Mouse (Mus musculus) thymus, postnatal 4 days (tissue): ENCODE data around the gene Prr29.

Source experiments
- DNase-seq: peaks from one replicate; pipeline ENCODE4 v3.0.0; 2021

Gene Prr29

DNA sequence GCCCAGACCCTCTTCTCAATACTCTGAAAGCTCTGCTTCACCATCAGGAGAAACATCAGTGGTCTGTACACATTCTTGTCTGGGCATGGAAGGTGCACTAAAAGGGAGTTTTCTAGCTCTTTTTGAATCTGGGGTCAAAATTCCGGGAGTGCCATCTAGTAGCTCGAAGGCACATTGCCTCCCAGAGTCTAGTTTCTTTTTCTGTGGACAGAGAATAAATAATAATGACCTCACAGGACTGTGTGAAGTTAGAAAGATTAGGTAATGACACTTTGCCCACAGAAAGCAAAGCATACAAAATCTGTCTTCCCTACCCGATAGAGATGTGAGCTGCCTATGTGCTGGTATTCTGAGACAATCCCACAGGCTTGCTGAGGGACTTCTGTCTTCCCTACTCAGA is 45.2 kb downstream of the Prr29 start:
- DNase-seq, result no peak

DNA sequence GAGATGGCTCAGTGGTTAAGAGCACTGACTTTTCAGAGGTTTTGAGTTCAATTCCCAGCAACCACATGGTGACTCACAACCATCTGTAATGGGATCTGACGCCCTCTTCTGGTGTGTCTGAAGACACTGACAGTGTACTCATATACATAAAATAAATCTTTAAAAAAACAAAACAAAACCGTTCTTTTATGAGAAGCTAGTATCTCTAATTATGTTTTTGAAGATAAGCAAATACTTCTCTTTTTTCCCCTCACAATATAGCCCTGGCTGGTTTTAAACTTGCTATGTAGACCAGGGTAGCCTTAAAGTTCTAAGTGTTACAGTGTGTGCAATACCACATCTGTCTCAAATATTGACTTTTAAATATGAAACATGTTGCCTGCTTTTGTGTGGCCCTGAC is 45.9 kb downstream of the Prr29 start:
- no peak for DNase-seq

DNA sequence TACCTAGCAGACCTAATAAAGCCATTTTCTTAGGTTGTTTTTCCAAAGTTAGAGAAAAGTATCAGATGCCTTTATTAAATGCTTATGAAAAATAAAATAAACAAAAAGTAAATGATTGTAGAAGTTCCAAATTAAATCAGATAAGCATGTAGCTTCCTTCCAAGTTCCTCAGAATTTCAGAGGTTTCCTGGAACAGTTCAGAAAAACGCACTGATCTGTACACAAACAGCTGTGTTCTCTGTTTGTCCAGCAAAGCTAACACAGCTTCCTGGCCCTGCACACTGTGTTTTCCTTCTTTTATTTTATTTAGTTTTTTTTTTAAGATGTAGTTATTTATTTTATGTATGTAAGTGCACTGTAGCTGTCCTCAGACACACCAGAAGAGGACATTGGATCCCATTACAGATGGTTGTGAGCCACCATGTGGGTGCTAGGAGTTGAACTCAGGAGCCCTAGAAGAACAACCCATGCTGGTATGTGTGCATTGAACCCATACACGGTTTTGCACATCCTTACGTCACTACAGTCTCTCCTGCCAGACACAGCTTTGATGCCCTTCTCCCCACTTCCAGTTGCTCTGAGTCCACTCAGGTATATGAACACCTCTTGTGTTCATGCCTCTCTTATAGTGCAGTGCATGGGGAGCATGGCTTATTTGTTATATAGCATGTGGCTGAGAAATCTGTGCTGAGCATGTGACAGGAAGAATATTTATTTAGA is 47.5 kb downstream of the Prr29 start:
- DNase-seq, result no peak

DNA sequence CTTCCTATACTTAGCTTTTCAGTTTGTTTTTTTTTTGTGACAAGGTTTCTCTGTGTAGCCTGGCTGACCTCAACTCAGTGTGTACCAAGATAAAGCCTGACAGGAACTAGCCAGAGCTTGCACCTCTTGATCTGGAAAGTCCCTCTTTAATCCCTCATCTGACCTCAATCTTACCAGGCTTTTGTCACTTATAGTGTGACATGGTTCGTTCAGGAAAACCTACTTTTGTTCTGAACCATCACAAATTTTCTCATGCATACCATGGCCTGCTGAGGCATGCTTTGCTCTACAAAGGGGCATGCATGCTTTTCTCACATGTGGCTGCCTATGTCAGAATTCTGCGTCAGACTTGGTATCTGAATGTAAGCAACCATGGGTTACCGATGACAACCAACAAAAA is 51.1 kb downstream of the Prr29 start:
- DNase-seq, result no peak

DNA sequence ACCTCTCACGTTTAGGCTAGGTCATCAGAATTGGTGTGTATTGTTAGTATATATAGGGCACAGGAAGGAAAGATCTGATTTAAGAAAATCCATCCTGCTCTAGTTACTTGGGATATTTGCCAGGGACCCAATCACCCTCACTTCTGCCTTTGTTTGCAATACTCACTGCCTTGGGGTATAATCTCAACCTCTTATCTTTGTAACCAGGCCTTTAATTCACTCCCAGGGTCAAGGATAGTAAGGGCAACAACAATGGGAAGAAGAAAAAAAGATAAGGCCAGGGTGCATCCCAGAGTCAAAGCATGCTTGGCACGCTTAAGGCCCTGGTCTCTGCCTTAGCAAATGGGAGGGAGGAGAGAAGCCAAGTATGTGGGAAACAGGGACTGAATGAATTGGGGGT is 52.6 kb downstream of the Prr29 start:
- no peak for DNase-seq

DNA sequence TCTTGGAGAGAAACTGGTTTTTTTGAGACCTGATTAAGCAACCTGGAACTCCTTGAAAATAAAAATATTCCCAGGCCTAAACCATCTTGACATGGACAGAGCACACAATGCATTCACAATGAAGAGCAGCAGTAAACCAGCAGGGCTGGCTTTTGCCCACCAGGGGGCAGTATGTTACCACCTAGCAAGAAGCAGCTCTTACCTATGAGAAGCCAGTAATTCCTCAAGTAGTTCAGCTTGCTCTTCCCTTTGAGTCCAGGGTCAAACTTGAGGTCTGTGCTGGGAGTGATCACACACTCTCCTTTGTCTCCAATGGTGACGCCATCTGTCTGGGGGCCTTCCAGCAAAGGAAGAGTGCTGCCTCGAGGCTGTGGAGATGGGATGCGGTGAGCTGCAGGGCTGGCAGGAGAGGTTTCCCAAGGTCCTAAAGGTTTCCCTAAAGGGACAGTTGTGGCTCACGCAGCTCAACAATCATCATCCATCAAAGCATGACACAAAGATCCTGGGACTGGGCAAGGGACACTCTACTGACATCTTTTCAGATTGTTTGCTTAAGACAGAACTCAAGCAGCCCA is 53.4 kb downstream of the Prr29 start:
- DNase-seq, result peak; percentile 89

DNA sequence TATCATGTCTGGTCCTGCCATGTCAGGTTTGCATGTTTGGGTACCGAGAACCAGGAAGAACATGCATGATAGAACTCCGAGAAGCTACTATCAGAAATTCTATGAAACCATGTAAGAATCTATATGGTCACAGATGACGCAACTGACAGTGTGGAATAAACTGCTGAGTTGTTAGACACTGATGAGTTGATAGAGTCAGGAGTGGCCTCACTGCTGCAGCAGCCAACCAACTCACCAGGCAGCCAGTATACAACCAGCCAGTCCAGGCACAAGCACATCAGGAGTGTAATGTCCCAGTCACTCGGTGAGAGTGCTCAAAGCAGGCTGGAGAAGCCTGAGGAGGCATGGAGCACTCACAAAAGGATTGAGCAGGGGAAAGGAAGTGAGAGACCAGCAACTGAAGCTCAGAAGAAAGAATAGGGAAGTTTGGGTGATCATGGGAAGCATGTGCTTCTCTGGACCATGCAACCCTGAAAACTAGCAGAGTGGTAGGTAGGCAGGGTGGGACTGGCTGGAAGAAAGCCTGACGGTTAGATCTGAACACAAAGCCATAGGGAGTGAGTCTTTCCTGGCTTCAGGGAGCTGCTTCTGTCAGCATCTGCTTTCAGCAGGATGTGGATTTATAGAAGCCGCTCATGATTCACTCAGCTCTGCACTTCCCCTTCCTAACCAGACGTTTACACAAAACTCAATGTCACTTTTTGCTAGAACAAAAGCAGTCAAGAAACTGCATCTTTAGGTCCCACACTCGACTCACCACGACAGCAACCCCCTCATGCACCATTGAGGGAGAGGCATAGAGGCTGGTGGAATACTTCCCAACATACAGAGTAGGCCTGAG is 54.2 kb downstream of the Prr29 start:
- DNase-seq, result no peak

DNA sequence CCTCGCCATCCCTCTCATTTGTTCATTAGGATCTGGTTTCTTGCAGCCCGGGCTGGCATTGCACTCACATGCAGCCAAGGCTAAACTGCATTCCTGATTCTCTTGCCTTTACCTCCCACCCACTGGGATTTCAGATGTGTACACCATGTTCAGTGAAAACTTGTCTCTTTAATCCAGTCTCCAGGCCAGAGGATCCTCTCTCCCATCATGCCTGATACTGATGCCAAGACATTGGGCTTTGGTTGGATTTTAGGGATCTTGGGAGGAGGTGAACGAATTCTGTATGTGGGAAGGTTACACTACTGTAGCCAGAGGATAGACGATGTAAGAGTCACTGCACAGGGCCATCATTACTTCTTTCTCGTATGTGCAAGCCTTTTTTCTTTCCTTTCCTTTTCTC is 59.9 kb downstream of the Prr29 start:
- no peak for DNase-seq

DNA sequence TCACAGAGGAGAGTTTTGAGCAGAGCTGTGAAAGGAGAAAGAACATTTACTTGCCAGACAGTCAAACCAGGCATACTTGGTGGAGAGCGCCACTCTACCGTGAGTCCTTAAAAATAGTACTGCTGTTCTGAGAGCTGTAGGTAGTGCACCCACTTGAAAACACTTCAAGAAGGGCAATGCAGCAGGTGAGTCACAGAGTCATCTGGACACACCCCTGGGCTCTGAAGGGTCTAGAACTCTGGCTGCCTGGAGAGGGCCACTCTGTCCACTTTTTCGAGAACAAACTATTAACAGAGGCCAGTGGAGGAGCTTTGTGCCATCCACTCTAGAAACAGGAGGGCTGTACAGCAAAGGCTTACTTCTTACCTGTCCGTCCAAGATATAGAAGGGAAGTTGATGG is 61.2 kb downstream of the Prr29 start:
- no peak for DNase-seq
